Mouse (Mus musculus): ENCODE results near the gene Snf8. TPM values are rescaled to one million over a fixed set of nuclear protein-coding genes. Genes with fewer than 3 reads are reported as not detected.

The Snf8 gene
- total RNA-seq (2012; rRNA removed) (113 and 133 TPM in 2 replicates), total RNA-seq (2014; rRNA removed) (66.9 and 70.8 TPM in 2 replicates), polyA plus RNA-seq (2012; ENCODE audit: insufficient read length, low read depth) (199 and 208 TPM in 2 replicates)

DNA sequence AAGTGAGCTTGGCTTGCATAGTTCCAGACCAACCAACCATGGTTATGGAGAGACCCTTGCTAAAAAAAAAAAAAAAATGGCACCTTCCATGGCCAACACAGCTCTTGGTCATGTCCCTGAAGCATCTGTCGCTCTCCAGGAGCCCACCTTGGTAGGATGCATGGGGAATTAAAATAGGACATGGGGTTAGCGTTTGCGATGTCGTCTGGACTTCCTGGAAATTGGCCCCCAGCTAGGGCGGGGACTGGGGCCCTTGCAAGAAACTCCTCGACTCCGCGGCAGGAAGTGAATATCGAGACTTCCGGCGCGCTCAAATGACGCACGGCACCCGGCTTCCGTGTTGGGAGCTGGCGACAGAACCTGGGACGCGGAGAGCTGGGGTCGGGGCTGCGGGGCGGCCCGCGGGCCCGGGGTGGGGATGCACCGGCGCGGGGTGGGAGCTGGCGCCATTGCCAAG lies at the start of gene Snf8:
Gene Snf8, plus strand, starts transcription at position 290 of the 457 bp plus-strand sequence.
- peak; percentile 98 for DNase-seq (ENCODE audit: extremely low read depth)
- H3K4me3 ChIP-seq (replicated peaks in 1 of 3; ENCODE audit: low read depth in 2 of 3, low read length in 2 of 3, poor library complexity in 1 of 3): peak within 1 kb of the TSS; percentile 82 to 99 (median 87)
- peak within 1 kb of the TSS; percentile 35 for H3K27ac ChIP-seq (ENCODE audit: insufficient read depth, low read depth)
- H3K36me3 ChIP-seq (replicated peaks in 1 of 2; ENCODE audit: control insufficient read depth in 1 of 2, insufficient read depth in 1 of 2, low read length in 1 of 2): peaks cover 14 to 28% of the 10 kb centered on the region in 2 experiments
- no peak for TF ChIP-seq RCOR1 (conservative IDR thresholded peaks at IDR 0.05; ENCODE audit: low read depth, low read length)
- TF ChIP-seq IRF4 (IDR thresholded peaks at IDR 0.05; ENCODE audit: low read depth, low read length): peak; percentile 66
- no peak for TF ChIP-seq JUND (conservative IDR thresholded peaks at IDR 0.05; ENCODE audit: low read depth, low read length)
- peak; percentile 95 for TF ChIP-seq HCFC1 (IDR thresholded peaks at IDR 0.05; ENCODE audit: low read depth, low read length)
- no peak for TF ChIP-seq USF1 (IDR thresholded peaks at IDR 0.05; ENCODE audit: low read depth, low read length)
- no peak for TF ChIP-seq USF2 (conservative IDR thresholded peaks at IDR 0.05; ENCODE audit: low read depth, low read length)
- TF ChIP-seq MAX (IDR thresholded peaks at IDR 0.05; ENCODE audit: low read length): peak; percentile 83
- TF ChIP-seq ELF1 (IDR thresholded peaks at IDR 0.05; ENCODE audit: low read depth, low read length): peak; percentile 100
- no peak for TF ChIP-seq SMC3 (IDR thresholded peaks at IDR 0.05; ENCODE audit: low read depth, low read length)
- no peak for TF ChIP-seq JUN (IDR thresholded peaks at IDR 0.05; ENCODE audit: insufficient read depth, low read depth, low read length)
- peak; percentile 97 for TF ChIP-seq POLR2A (IDR thresholded peaks at IDR 0.05; ENCODE audit: low read depth, low read length)
- peak; percentile 90 for TF ChIP-seq MXI1 (IDR thresholded peaks at IDR 0.05; ENCODE audit: low read depth, low read length)
- no peak for TF ChIP-seq UBTF (IDR thresholded peaks at IDR 0.05; ENCODE audit: low read depth, low read length)
- peak; percentile 44 for TF ChIP-seq NRF1 (IDR thresholded peaks at IDR 0.05; ENCODE audit: low read depth, low read length)
- TF ChIP-seq NELFE (IDR thresholded peaks at IDR 0.05; ENCODE audit: low read depth, low read length): peak; percentile 97
- no peak for TF ChIP-seq MAFK (IDR thresholded peaks at IDR 0.05; ENCODE audit: insufficient replicate concordance, low read length)
- TF ChIP-seq MEF2A (IDR thresholded peaks at IDR 0.05; ENCODE audit: borderline replicate concordance, low read depth, low read length): peak; percentile 73
- TF ChIP-seq RAD21 (IDR thresholded peaks at IDR 0.05; ENCODE audit: low read depth, low read length): no peak
- TF ChIP-seq SIN3A (IDR thresholded peaks at IDR 0.05; ENCODE audit: low read length): peak; percentile 99
- TF ChIP-seq ZKSCAN1 (IDR thresholded peaks at IDR 0.05; ENCODE audit: borderline replicate concordance, low read depth, low read length): no peak
- peak; percentile 95 for TF ChIP-seq ZMIZ1 (IDR thresholded peaks at IDR 0.05; ENCODE audit: low read depth, low read length)
- peak; percentile 44 for TF ChIP-seq ETS1 (conservative IDR thresholded peaks at IDR 0.05; ENCODE audit: low read depth, low read length)
- TF ChIP-seq KAT2A (IDR thresholded peaks at IDR 0.05; ENCODE audit: insufficient replicate concordance, low read length): peak; percentile 91; the same call in 1 of the 2 replicates
- TF ChIP-seq ZNF384 (IDR thresholded peaks at IDR 0.05; ENCODE audit: low read depth, low read length): peak; percentile 80; the same call in 1 of the 2 replicates
- peak; percentile 33; the same call in 1 of the 2 replicates for TF ChIP-seq GABPA (IDR thresholded peaks at IDR 0.05; ENCODE audit: insufficient replicate concordance, low read depth, low read length)
- TF ChIP-seq E2F4 (IDR thresholded peaks at IDR 0.05; ENCODE audit: insufficient replicate concordance, low read depth, low read length): 0 out of 2 replicates have a peak, but pooled peaks have one; percentile 43
- peak; percentile 84 for TF ChIP-seq TBP (conservative IDR thresholded peaks at IDR 0.05; ENCODE audit: low read depth, low read length)
- TF ChIP-seq MYC (IDR thresholded peaks at IDR 0.05; ENCODE audit: low read depth, low read length): peak; percentile 84
- no peak for TF ChIP-seq PAX5 (IDR thresholded peaks at IDR 0.05; ENCODE audit: low read length)
- no peak; the same call in 1 of the 2 replicates for TF ChIP-seq CHD1 (IDR thresholded peaks at IDR 0.05; ENCODE audit: low read depth, low read length)
- TF ChIP-seq MAZ (IDR thresholded peaks at IDR 0.05; ENCODE audit: low read depth, low read length): peak; percentile 97
- peak; percentile 54; the same call in 1 of the 2 replicates for TF ChIP-seq CHD2 (IDR thresholded peaks at IDR 0.05; ENCODE audit: low read length)
- peak; percentile 96 for TF ChIP-seq POLR2AphosphoS2 (IDR thresholded peaks at IDR 0.05; ENCODE audit: low read depth, low read length)
- peak; percentile 93 for TF ChIP-seq TCF12 (IDR thresholded peaks at IDR 0.05; ENCODE audit: low read depth, low read length)
- H3K27me3 ChIP-seq (replicated peaks): no peaks in the 10 kb centered on the region
- H3K9ac ChIP-seq (ENCODE audit: insufficient read depth, low read depth): peak within 1 kb of the TSS; percentile 90
- peaks cover 22% of the 10 kb centered on the region for H3K79me2 ChIP-seq (replicated peaks; ENCODE audit: control insufficient read depth, extremely low read depth, insufficient read depth, poor library complexity, severe bottlenecking)
- in situ Hi-C loops (cut with MboI; ENCODE audit: low pct_ligation_motif_present, low pct_unique_long_range_greater_than_20kb, low sequenced_read_pairs) (loop anchor here (5.0 kb wide), 1 partner anchor 58 kb away; no protein-coding TSS in a partner anchor), dilution Hi-C loops (cut with MboI; ENCODE audit: extremely low pct_ligation_motif_present, extremely low pct_unique_long_range_greater_than_20kb, low sequenced_read_pairs) (no loop called here)
- no peaks in the 10 kb centered on the region for H3K9me3 ChIP-seq (replicated peaks; ENCODE audit: low read length)
- peaks cover 4 to 21% of the 10 kb centered on the region in 2 experiments; a peak in 3 of 4 replicates for H3K4me1 ChIP-seq (ENCODE audit: control insufficient read depth in 1 of 2, insufficient read depth in 2 of 2)
- H3K4me2 ChIP-seq (ENCODE audit: insufficient read depth, low read depth, poor library complexity, severe bottlenecking): peak within 1 kb of the TSS; percentile 94
